Mouse (Mus musculus): ENCODE measurements around the gene Phpt1. TPM values are rescaled to one million over a fixed set of nuclear protein-coding genes. Genes with fewer than 3 reads are reported as not detected.

The Phpt1 gene
- polyA plus RNA-seq, 1 experiment: 102 TPM

DNA sequence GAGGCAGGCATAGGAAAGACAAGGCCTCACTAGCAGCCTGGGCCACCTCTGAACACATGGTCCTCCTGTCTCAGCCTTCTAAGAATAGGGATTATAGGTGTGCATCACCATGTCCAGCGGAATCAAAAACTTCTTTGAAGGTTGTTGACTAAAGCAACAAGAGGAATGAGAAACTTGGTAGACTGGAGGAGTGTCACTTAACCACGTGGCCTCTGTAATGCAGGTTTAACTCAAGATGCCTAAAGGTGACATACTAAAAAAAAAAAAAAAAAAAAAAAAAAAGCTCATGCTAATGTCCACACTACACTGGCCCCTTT, 40.2 kb downstream of the Phpt1 start:
- Histone ChIP-seq H3K4me3 (ENCODE audit: control insufficient read depth, low read depth, low read length) (no peak overlapping the region), H3K27me3 (ENCODE audit: control insufficient read depth, insufficient read depth, low read length) (no peaks in the 10 kb centered on the region), H3K4me1 (ENCODE audit: control insufficient read depth, insufficient read depth, low read length) (no peaks in the 10 kb centered on the region), H3K36me3 (ENCODE audit: control insufficient read depth, insufficient read depth, low read length) (peaks cover 4% of the 10 kb centered on the region), H3K27ac (ENCODE audit: control insufficient read depth, insufficient read depth, low read depth, low read length) (peak overlapping the region; percentile 30; the same call in 1 of the 2 replicates)
- TF ChIP-seq CTCF (IDR thresholded peaks at IDR 0.05; ENCODE audit: control insufficient read depth, insufficient read depth, insufficient replicate concordance, low read depth, low read length): no peak
- TF ChIP-seq POLR2A (IDR thresholded peaks at IDR 0.05; ENCODE audit: control insufficient read depth, low read depth, low read length): no peak

DNA sequence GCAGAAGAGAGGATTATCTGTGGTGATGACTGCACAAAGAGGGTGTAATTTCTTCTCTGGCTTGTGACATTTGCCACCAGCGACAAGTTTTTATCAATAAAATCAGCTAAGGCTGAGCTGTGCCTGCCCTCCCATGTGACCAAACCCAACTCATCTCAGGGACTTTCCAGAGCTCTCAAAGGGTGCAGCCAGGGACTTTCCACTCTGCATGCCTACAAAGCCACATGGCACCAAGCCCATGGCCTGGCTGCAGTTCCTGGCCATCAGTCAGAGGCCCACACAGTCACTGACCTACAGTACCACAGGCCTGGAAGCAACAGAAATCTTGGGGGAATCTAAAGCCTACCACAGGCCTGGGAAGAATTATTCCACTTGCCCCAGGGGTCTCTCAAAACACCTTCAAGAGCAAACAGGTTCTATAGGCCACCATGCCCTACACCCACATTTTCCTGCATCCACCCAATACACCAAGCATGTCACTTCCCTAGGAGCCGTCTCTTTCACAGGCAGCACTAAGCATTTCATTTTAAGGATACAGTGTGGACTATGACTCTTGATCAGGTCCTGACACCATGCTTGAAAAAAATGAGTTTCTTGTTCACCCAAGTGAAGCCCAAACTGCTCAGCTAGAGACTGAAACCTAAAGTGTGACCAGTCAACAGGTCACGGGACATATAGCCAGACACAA, 40.7 kb downstream of the Phpt1 start:
- peak overlapping the region; percentile 30; the same call in 1 of the 2 replicates for H3K27ac ChIP-seq (ENCODE audit: control insufficient read depth, insufficient read depth, low read depth, low read length)
- H3K36me3 ChIP-seq (ENCODE audit: control insufficient read depth, insufficient read depth, low read length): peaks cover 4% of the 10 kb centered on the region
- no peak overlapping the region for H3K4me3 ChIP-seq (ENCODE audit: control insufficient read depth, low read depth, low read length)

DNA sequence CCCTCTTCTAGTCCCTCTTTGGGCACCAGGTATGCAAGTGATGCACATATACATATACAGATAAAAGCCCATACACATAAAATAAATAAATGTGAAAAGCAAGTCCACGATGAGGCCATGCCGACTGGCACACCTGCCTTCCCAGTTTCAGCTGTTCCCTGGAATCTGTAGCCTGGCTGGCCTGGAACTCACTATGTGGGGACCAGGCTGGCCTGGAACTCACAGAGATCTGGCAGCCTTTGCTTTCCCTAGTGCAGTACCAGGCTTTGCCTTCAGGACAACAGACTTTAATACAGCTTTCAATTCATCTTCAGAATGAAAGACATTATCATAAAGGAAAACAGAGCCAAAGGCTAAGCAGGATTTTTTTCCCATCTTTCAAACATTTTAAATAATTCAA, 41.3 kb downstream of the Phpt1 start:
- H3K4me3 ChIP-seq (ENCODE audit: control insufficient read depth, low read depth, low read length): no peak overlapping the region
- TF ChIP-seq POLR2A (IDR thresholded peaks at IDR 0.05; ENCODE audit: control insufficient read depth, low read depth, low read length) (no peak), CTCF (IDR thresholded peaks at IDR 0.05; ENCODE audit: control insufficient read depth, insufficient read depth, insufficient replicate concordance, low read depth, low read length) (no peak)
- no peak overlapping the region for H3K27ac ChIP-seq (ENCODE audit: control insufficient read depth, insufficient read depth, low read depth, low read length)
- no peaks in the 10 kb centered on the region for H3K27me3 ChIP-seq (ENCODE audit: control insufficient read depth, insufficient read depth, low read length)
- H3K4me1 ChIP-seq (ENCODE audit: control insufficient read depth, insufficient read depth, low read length): no peaks in the 10 kb centered on the region
- H3K36me3 ChIP-seq (ENCODE audit: control insufficient read depth, insufficient read depth, low read length): peaks cover 4% of the 10 kb centered on the region

More for the DNA sequence above, 40.7 kb downstream of the Phpt1 start:
- Histone ChIP-seq H3K27me3 (ENCODE audit: control insufficient read depth, insufficient read depth, low read length) (no peaks in the 10 kb centered on the region), H3K4me1 (ENCODE audit: control insufficient read depth, insufficient read depth, low read length) (no peaks in the 10 kb centered on the region)
- TF ChIP-seq CTCF (IDR thresholded peaks at IDR 0.05; ENCODE audit: control insufficient read depth, insufficient read depth, insufficient replicate concordance, low read depth, low read length): no peak
- TF ChIP-seq POLR2A (IDR thresholded peaks at IDR 0.05; ENCODE audit: control insufficient read depth, low read depth, low read length): no peak

DNA sequence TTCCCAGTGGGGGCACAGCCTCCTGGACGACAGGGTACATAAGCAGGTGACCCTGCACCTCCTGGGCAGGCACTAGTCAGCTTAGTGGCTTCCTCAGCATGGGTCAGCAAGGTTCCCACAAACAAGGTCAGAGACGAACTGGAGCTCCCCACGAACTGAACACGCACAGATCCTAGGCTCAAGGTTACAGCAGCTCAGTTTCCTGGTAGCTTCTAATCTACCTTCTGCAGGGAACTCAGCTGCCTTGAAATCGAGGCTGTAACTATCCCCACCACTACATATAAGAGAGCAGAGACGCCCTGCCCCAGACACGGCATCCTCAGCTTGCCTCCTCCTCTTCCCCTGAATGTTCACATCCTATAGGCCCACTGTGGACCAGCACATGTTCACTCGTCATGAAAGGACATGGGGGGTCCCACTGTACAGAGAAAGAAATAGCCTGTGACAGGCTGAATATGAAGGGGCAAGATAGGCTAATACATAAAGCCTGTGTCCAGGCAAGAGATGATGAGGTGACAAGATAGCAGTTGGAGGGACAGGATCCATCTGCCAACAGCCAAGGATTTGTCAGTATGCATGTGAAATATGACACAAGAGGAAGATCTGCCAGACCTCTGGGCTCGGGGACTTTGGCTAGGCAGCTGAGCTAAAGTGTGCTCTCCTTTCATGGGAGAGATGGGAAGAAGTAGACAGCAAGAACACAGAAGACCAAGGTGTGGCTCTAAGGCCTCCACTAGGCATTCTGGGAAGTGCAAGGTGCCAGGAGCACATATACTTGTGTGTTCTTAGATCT, 48.3 kb downstream of the Phpt1 start:
- no peaks in the 10 kb centered on the region for H3K27me3 ChIP-seq (ENCODE audit: control insufficient read depth, insufficient read depth, low read length)
- H3K27ac ChIP-seq (ENCODE audit: control insufficient read depth, insufficient read depth, low read depth, low read length): no peak overlapping the region
- H3K4me1 ChIP-seq (ENCODE audit: control insufficient read depth, insufficient read depth, low read length): no peaks in the 10 kb centered on the region
- H3K36me3 ChIP-seq (ENCODE audit: control insufficient read depth, insufficient read depth, low read length): peaks cover 5% of the 10 kb centered on the region
- H3K4me3 ChIP-seq (ENCODE audit: control insufficient read depth, low read depth, low read length): no peak overlapping the region
- no peak for TF ChIP-seq POLR2A (IDR thresholded peaks at IDR 0.05; ENCODE audit: control insufficient read depth, low read depth, low read length)
- no peak for TF ChIP-seq CTCF (IDR thresholded peaks at IDR 0.05; ENCODE audit: control insufficient read depth, insufficient read depth, insufficient replicate concordance, low read depth, low read length)

Other genes starting within 250 kb of the Phpt1 start
- 25.4 and 29.3 TPM in 2 replicates for gene Man1b1, start 242.9 kb downstream of the Phpt1 start, polyA plus RNA-seq (2012; rRNA removed)
- 4.0 and 5.0 TPM in 2 replicates for gene Dpp7, start 218.9 kb downstream of the Phpt1 start, polyA plus RNA-seq (2012; rRNA removed)
- gene Uap1l1, start 209.5 kb downstream of the Phpt1 start, polyA plus RNA-seq (2012; rRNA removed): 1.7 and 2.2 TPM in 2 replicates
- gene Sapcd2, start 202.9 kb downstream of the Phpt1 start, polyA plus RNA-seq (2012; rRNA removed): 1.1 and 1.3 TPM in 2 replicates
- 6.2 and 6.5 TPM in 2 replicates for gene Entpd2, start 179.3 kb downstream of the Phpt1 start, polyA plus RNA-seq (2012; rRNA removed)
- gene Npdc1, start 175.9 kb downstream of the Phpt1 start, polyA plus RNA-seq (2012; rRNA removed): 13.6 and 15.9 TPM in 2 replicates
- 0.10 TPM in 1 of 2 replicates, not detected in the other for gene Fut7, start 152.0 kb downstream of the Phpt1 start, polyA plus RNA-seq (2012; rRNA removed)
- gene Abca2, start 146.5 kb downstream of the Phpt1 start, polyA plus RNA-seq (2012; rRNA removed): 17.3 and 18.3 TPM in 2 replicates
- gene Clic3, start 118.4 kb downstream of the Phpt1 start, polyA plus RNA-seq (2012; rRNA removed): 0.78 and 11.8 TPM in 2 replicates
- 34.3 and 35.8 TPM in 2 replicates for gene Paxx, start 114.1 kb downstream of the Phpt1 start, polyA plus RNA-seq (2012; rRNA removed)
- gene Ptgds, start 105.2 kb downstream of the Phpt1 start, polyA plus RNA-seq (2012; rRNA removed): 311 and 369 TPM in 2 replicates
- 5.7 TPM in 1 of 2 replicates, not detected in the other for gene Lcn12, start 81.3 kb downstream of the Phpt1 start, polyA plus RNA-seq (2012; rRNA removed)
- 137 and 166 TPM in 2 replicates for gene Fbxw5, start 74.5 kb downstream of the Phpt1 start, polyA plus RNA-seq (2012; rRNA removed)
- gene C8g, start 73.5 kb downstream of the Phpt1 start, polyA plus RNA-seq (2012; rRNA removed): 58.4 and 70.5 TPM in 2 replicates
- 12.2 and 12.7 TPM in 2 replicates for gene Traf2, start 28.3 kb downstream of the Phpt1 start, polyA plus RNA-seq (2012; rRNA removed)
- 170 and 227 TPM in 2 replicates for gene Edf1, start 17.4 kb downstream of the Phpt1 start, polyA plus RNA-seq (2012; rRNA removed)
- 1.7 and 8.5 TPM in 2 replicates for gene Mamdc4, start 379 bp downstream of the Phpt1 start, polyA plus RNA-seq (2012; rRNA removed)
- 0.11 and 0.19 TPM in 2 replicates for gene Ajm1, start 6.5 kb upstream of the Phpt1 start, polyA plus RNA-seq (2012; rRNA removed)
- 40.9 and 46.2 TPM in 2 replicates for gene Rabl6, start 33.3 kb upstream of the Phpt1 start, polyA plus RNA-seq (2012; rRNA removed)
- gene Ccdc183, start 42.5 kb upstream of the Phpt1 start, polyA plus RNA-seq (2012; rRNA removed): 101 and 107 TPM in 2 replicates
- 24.0 and 26.8 TPM in 2 replicates for gene Tmem141, start 46.8 kb upstream of the Phpt1 start, polyA plus RNA-seq (2012; rRNA removed)
- 0.07 and 0.54 TPM in 2 replicates for gene Fcna, start 52.8 kb upstream of the Phpt1 start, polyA plus RNA-seq (2012; rRNA removed)
- not detected in 2 replicates for gene Lcn8, start 77.9 kb upstream of the Phpt1 start, polyA plus RNA-seq (2012; rRNA removed)
- not detected in 2 replicates for gene Lcn5, start 82.7 kb upstream of the Phpt1 start, polyA plus RNA-seq (2012; rRNA removed)
- not detected in 2 replicates for gene Lcn6, start 101.6 kb upstream of the Phpt1 start, polyA plus RNA-seq (2012; rRNA removed)
- not detected in 2 replicates for gene Lcn10, start 107.5 kb upstream of the Phpt1 start, polyA plus RNA-seq (2012; rRNA removed)
- gene Obp2a, start 124.8 kb upstream of the Phpt1 start, polyA plus RNA-seq (2012; rRNA removed): not detected in 2 replicates
- 6.3 and 6.4 TPM in 2 replicates for gene Bmyc, start 131.5 kb upstream of the Phpt1 start, polyA plus RNA-seq (2012; rRNA removed)
- gene Obp2b, start 161.8 kb upstream of the Phpt1 start, polyA plus RNA-seq (2012; rRNA removed): not detected in 2 replicates
- not detected in 2 replicates for gene Lcn3, start 190.3 kb upstream of the Phpt1 start, polyA plus RNA-seq (2012; rRNA removed)
- gene Lcn11, start 201.8 kb upstream of the Phpt1 start, polyA plus RNA-seq (2012; rRNA removed): not detected in 2 replicates
- 14.4 and 17.0 TPM in 2 replicates for gene Gm13539, start 207.0 kb upstream of the Phpt1 start, polyA plus RNA-seq (2012; rRNA removed)
- gene Glt6d1, start 240.6 kb upstream of the Phpt1 start, polyA plus RNA-seq (2012; rRNA removed): 55.2 and 62.6 TPM in 2 replicates
- gene Lcn9, start 247.9 kb upstream of the Phpt1 start, polyA plus RNA-seq (2012; rRNA removed): not detected in 2 replicates